Mouse (Mus musculus): Measurements from ENCODE around the gene Zfp950.

- TF ChIP-seq CTCF (IDR thresholded peaks at IDR 0.05; ENCODE audit: borderline replicate concordance, control insufficient read depth, extremely low read depth, insufficient read depth, low read length, poor library complexity), result no peak
- TF ChIP-seq POLR2A (IDR thresholded peaks at IDR 0.05; ENCODE audit: control insufficient read depth, extremely low read depth, insufficient read depth, low read length, poor library complexity), result no peak
These were observed 75.6 kb downstream of the Zfp950 start for GRCm38 (mm10) chr19:61065011-61065410.
